Mouse (Mus musculus) thymus, adult 2 months (tissue): ENCODE data around the gene Saxo1. TPM values are rescaled to one million over a fixed set of nuclear protein-coding genes. Genes with fewer than 3 reads are reported as not detected.

Experiments used
- DNase-seq: peaks from one replicate; pipeline ENCODE4 v3.0.0; 2021
- H3K27ac ChIP-seq: fragments of 200-500 bp; 2 replicates; pipeline ENCODE4 v1.5.1; 2012; ENCODE audit warnings: low read length, control low read depth; ENCODE audit not compliant: control insufficient read depth, insufficient read depth
- H3K27me3 ChIP-seq: fragments of 200-500 bp; 2 replicates; pipeline ENCODE4 v1.6.1; 2012; ENCODE audit warnings: mild to moderate bottlenecking, low read length, moderate library complexity, mixed read lengths; ENCODE audit not compliant: control insufficient read depth, insufficient read depth
- H3K36me3 ChIP-seq: fragments of 200-500 bp; 2 replicates; pipeline ENCODE4 v1.6.1; 2012; ENCODE audit warnings: mild to moderate bottlenecking, low read length, moderate library complexity; ENCODE audit not compliant: control insufficient read depth, insufficient read depth
- H3K4me1 ChIP-seq: fragments of 200-500 bp; replicated peaks from 2 replicates; pipeline ENCODE4 v1.6.1; 2012; ENCODE audit warnings: low read length; ENCODE audit not compliant: control insufficient read depth, insufficient read depth
- H3K4me3 ChIP-seq: fragments of 200-500 bp; 2 replicates; pipeline ENCODE4 v1.5.1; 2012; ENCODE audit warnings: mild to moderate bottlenecking, low read length, control low read depth, moderate library complexity; ENCODE audit not compliant: control insufficient read depth, insufficient read depth
- CTCF ChIP-seq: fragments of 200-500 bp; IDR thresholded peaks from 2 replicates; pipeline ENCODE4 v1.5.1; 2012; ENCODE audit warnings: mild to moderate bottlenecking, control low read depth, low read length, moderate library complexity, borderline replicate concordance; ENCODE audit not compliant: control insufficient read depth, poor library complexity, insufficient read depth; ENCODE audit errors: extremely low read depth
- POLR2A ChIP-seq: fragments of 200-500 bp; IDR thresholded peaks from 2 replicates; pipeline ENCODE4 v1.6.1; 2012; ENCODE audit warnings: mild to moderate bottlenecking, low read length, control low read depth, moderate library complexity; ENCODE audit not compliant: control insufficient read depth, poor library complexity, insufficient read depth; ENCODE audit errors: extremely low read depth
- WGBS: fragments of 180-500 bp; shearing (Covaris S2); methylation state at CpG from one replicate; pipeline ENCODE4 v1.1.7; 2018; 5-methylcytosine and 5-hydroxymethylcytosine counted together
- polyA plus RNA-seq: library from polyadenylated mRNA; depleted of rRNA; stranded (reverse); fragments of >200 nt; gene quantifications from 2 replicates; pipeline ENCODE4 v1.2.3, GENCODE M21; 2012

Saxo1 gene
- polyA plus RNA-seq, 1 experiment = 0.08 TPM

GRCm38 (mm10) chr4:86519953-86520352 is 38.2 kb downstream of the Saxo1 start:
- Histone ChIP-seq H3K27ac (no peak overlapping the region), H3K27me3 (no peaks in the 10 kb centered on the region), H3K4me1 (no peaks in the 10 kb centered on the region), H3K36me3 (no peaks in the 10 kb centered on the region), H3K4me3 (no peak overlapping the region)
- WGBS = 92% methylated on average over 6 of the region's 6 CpGs
- no peak for DNase-seq
- TF ChIP-seq CTCF (no peak), POLR2A (no peak)

GRCm38 (mm10) chr4:86504656-86505055 is 53.5 kb downstream of the Saxo1 start:
- no peaks in the 10 kb centered on the region for H3K36me3 ChIP-seq
- TF ChIP-seq CTCF (no peak), POLR2A (no peak)
- H3K27me3 ChIP-seq = no peaks in the 10 kb centered on the region
- no peak for DNase-seq
- WGBS = 80% methylated on average over 6 of the region's 6 CpGs
- H3K4me1 ChIP-seq = no peaks in the 10 kb centered on the region
- H3K27ac ChIP-seq = no peak overlapping the region
- no peak overlapping the region for H3K4me3 ChIP-seq

DNA sequence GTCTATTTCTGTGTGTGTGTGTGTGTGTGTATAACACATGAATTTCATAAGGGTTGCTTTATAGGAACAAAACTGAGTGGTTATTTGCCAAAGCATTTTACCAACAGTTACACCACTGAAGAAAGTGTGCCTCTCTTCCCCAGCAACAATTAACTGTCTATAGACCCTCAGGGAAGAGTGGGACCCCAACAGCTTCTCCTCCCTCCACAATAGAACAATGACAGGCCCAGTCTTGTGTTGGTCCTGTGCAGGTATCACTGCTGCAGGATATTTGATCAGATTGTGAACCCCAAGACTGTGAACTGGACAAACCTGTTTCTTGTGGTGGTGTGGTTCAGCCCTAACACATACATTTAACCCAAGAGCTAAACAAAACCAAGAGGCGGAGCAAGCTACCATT is 58.6 kb downstream of the Saxo1 start:
- TF ChIP-seq POLR2A (no peak), CTCF (no peak)
- no peaks in the 10 kb centered on the region for H3K36me3 ChIP-seq
- no peaks in the 10 kb centered on the region for H3K27me3 ChIP-seq
- no peak overlapping the region for H3K27ac ChIP-seq
- WGBS = 89% methylated on average over 1 of the region's 1 CpGs
- no peak for DNase-seq
- no peak overlapping the region for H3K4me3 ChIP-seq
- no peaks in the 10 kb centered on the region for H3K4me1 ChIP-seq

GRCm38 (mm10) chr4:86498754-86499153 is 59.4 kb downstream of the Saxo1 start:
- no peak overlapping the region for H3K4me3 ChIP-seq
- no peak overlapping the region for H3K27ac ChIP-seq
- H3K4me1 ChIP-seq = no peaks in the 10 kb centered on the region
- H3K36me3 ChIP-seq = no peaks in the 10 kb centered on the region
- 75% methylated on average over 5 of the region's 5 CpGs for WGBS
- no peak for TF ChIP-seq CTCF
- TF ChIP-seq POLR2A = no peak
- DNase-seq = no peak
- H3K27me3 ChIP-seq = no peaks in the 10 kb centered on the region

DNA sequence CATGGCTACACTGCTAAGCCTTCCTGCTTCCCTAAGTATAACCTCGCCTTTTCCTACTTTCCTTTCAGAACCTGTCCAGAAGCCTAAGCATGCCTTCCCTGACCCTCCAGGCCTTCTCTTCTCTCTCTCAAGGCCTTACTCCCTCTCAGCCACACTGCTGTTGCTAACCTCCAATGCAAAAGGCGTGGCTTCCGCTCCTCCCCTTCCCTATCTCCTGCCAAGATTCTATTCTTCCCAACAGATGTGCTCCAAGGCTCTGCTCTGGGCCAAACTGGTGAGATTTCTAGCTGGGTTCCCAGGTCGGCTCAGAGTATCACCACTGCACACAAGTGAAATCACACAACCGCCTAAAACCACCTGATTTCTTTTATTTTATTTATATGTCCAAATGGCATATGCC is 69.0 kb downstream of the Saxo1 start:
- no peak for TF ChIP-seq CTCF
- TF ChIP-seq POLR2A = no peak
- WGBS = 90% methylated on average over 5 of the region's 5 CpGs
- no peak overlapping the region for H3K4me3 ChIP-seq
- no peaks in the 10 kb centered on the region for H3K36me3 ChIP-seq
- H3K27me3 ChIP-seq = no peaks in the 10 kb centered on the region
- no peaks in the 10 kb centered on the region for H3K4me1 ChIP-seq
- no peak overlapping the region for H3K27ac ChIP-seq
- no peak for DNase-seq

DNA sequence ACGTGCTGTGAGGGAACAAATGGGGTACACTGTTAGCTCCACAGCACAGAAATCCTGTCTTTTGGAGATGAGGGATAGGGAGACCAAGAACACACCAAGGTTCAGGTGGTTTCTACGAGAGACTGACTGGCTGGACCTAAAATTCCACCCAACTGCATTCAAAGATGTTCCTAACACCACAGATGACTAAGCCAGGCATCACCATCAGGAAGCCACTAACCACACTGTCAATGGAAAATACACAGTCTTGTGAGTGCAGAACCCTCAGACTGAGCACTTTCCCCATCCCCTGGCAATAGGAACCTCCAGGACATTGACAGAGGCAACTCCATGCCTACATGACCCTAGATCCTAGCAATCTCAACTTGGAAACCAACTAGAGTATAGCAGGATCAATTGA is 71.2 kb downstream of the Saxo1 start:
- no peak overlapping the region for H3K27ac ChIP-seq
- H3K36me3 ChIP-seq = no peaks in the 10 kb centered on the region
- DNase-seq = no peak
- H3K27me3 ChIP-seq = no peaks in the 10 kb centered on the region
- no peak for TF ChIP-seq POLR2A
- TF ChIP-seq CTCF = no peak
- H3K4me1 ChIP-seq = no peaks in the 10 kb centered on the region
- WGBS = 73% methylated on average over 2 of the region's 2 CpGs
- no peak overlapping the region for H3K4me3 ChIP-seq

GRCm38 (mm10) chr4:86486491-86486890 is 71.6 kb downstream of the Saxo1 start:
- Histone ChIP-seq H3K36me3 (no peaks in the 10 kb centered on the region), H3K4me3 (no peak overlapping the region)
- 80% methylated on average over 4 of the region's 4 CpGs for WGBS

More at GRCm38 (mm10) chr4:86486491-86486890, 71.6 kb downstream of the Saxo1 start:
- Histone ChIP-seq H3K4me1 (no peaks in the 10 kb centered on the region), H3K27me3 (no peaks in the 10 kb centered on the region), H3K27ac (no peak overlapping the region)
- DNase-seq = no peak
- TF ChIP-seq CTCF (no peak), POLR2A (no peak)
